8 mouse cellular contexts compared by ENCODE assay signal in genomic region chr1:54438340-54439079, GRCm38 (mm10). TPM values are rescaled to one million over a fixed set of nuclear protein-coding genes. Genes with fewer than 3 reads are reported as not detected.
DNase-seq lines count a peak whose midpoint lies in the region; ATAC-seq and TF ChIP-seq lines count a peak whose summit lies in the region.

TSS of gene Gtf3c3 (minus strand) at chr1:54438971.

- peak within 1 kb of the TSS; percentile 96 for H3K9ac ChIP-seq in MEL (ENCODE audit: control insufficient read depth, low read depth, low read length, poor library complexity, severe bottlenecking)
- H3K9ac ChIP-seq in lung, postnatal 0 days (replicated peaks; ENCODE audit: low read depth): peak within 1 kb of the TSS; percentile 93

- TF ChIP-seq CTCF in MEL (IDR thresholded peaks at IDR 0.05 in 2 of 3, conservative IDR thresholded peaks at IDR 0.05 in 1 of 3; ENCODE audit: control insufficient read depth in 1 of 3, insufficient read depth in 1 of 3, low read depth in 2 of 3, low read length in 3 of 3, poor library complexity in 1 of 3, severe bottlenecking in 1 of 3): peak in 1 of 3 experiments; percentile 11; a peak in 1 of 6 replicates
- no peak for TF ChIP-seq CTCF in cerebellum, adult 2 months (IDR thresholded peaks at IDR 0.05; ENCODE audit: borderline replicate concordance, insufficient read depth, low read depth, low read length)
- no peak for TF ChIP-seq CTCF in lung, postnatal 0 days (IDR thresholded peaks at IDR 0.05)

- H3K4me3 ChIP-seq in MEL (ENCODE audit: control insufficient read depth in 1 of 2, insufficient read depth in 1 of 2, low read depth in 2 of 2, low read length in 2 of 2): peak within 1 kb of the TSS; percentile 64 to 97
- H3K4me3 ChIP-seq in cerebellum, adult 2 months (replicated peaks; ENCODE audit: insufficient read depth, low read depth, low read length): peak within 1 kb of the TSS; percentile 93
- H3K4me3 ChIP-seq in hindbrain, embryonic 10.5 days: peak within 1 kb of the TSS; percentile 74
- peak within 1 kb of the TSS; percentile 74 for H3K4me3 ChIP-seq in lung, postnatal 0 days (ENCODE audit: low read depth, low read length)

- DNase-seq in MEL (ENCODE audit: low read depth, low spot score): peak; percentile 89
- peak; percentile 81 to 85 for DNase-seq in cerebellum, adult 2 months
- peak; percentile 80 for DNase-seq in forelimb bud, embryonic 11.5 days (ENCODE audit: low read depth, low spot score)
- DNase-seq in hindbrain, embryonic 10.5 days (ENCODE audit: low spot score): peak; percentile 82
- DNase-seq in layer of hippocampus, adult 9-11 months: peak; percentile 72
- DNase-seq in lung, postnatal 0 days (ENCODE audit: low spot score): peak; percentile 76
- DNase-seq in ovary, postnatal 14 days (ENCODE audit: low spot score): peak; percentile 83
- peak; percentile 85 for DNase-seq in thymus, postnatal 14 days

- H3K9me3 ChIP-seq in MEL (replicated peaks; ENCODE audit: insufficient read depth, low read length): no peaks in the 10 kb centered on the region
- H3K9me3 ChIP-seq in hindbrain, embryonic 10.5 days: no peaks in the 10 kb centered on the region
- no peaks in the 10 kb centered on the region for H3K9me3 ChIP-seq in lung, postnatal 0 days (ENCODE audit: low read length)

- peak within 1 kb of the TSS; percentile 83 for H3K4me2 ChIP-seq in lung, postnatal 0 days (replicated peaks; ENCODE audit: low read depth, low read length)

- peaks cover 0 to 3% of the 10 kb centered on the region in 2 experiments; a peak in 3 of 4 replicates for H3K36me3 ChIP-seq in MEL (ENCODE audit: control insufficient read depth in 1 of 2, insufficient read depth in 2 of 2, low read length in 2 of 2)
- H3K36me3 ChIP-seq in hindbrain, embryonic 10.5 days: peaks cover 19% of the 10 kb centered on the region
- H3K36me3 ChIP-seq in lung, postnatal 0 days (ENCODE audit: insufficient read depth, low read length): no peaks in the 10 kb centered on the region

- TF ChIP-seq EP300 in MEL (IDR thresholded peaks at IDR 0.05; ENCODE audit: low read depth in 1 of 2, low read length in 2 of 2): no peak
- TF ChIP-seq EP300 in lung, postnatal 0 days (IDR thresholded peaks at IDR 0.05): no peak

- H3K4me1 ChIP-seq in MEL (ENCODE audit: control insufficient read depth in 1 of 2, insufficient read depth in 2 of 2, low read length in 2 of 2): no peaks in the 10 kb centered on the region; a peak in 2 of 4 replicates
- H3K4me1 ChIP-seq in cerebellum, adult 2 months (ENCODE audit: control insufficient read depth, insufficient read depth, low read length): peaks cover 4% of the 10 kb centered on the region
- peaks cover 8% of the 10 kb centered on the region; the same call in 1 of the 2 replicates for H3K4me1 ChIP-seq in hindbrain, embryonic 10.5 days (replicated peaks)
- H3K4me1 ChIP-seq in lung, postnatal 0 days (ENCODE audit: insufficient read depth, low read depth, low read length): no peaks in the 10 kb centered on the region

- 2% methylated on average over 39 of the region's 39 CpGs for WGBS in cerebellum, adult 2 months
- WGBS in hindbrain, embryonic 10.5 days: 4% methylated on average over 39 of the region's 39 CpGs
- 4% methylated on average over 36 of the region's 39 CpGs for WGBS in lung, postnatal 0 days

- peaks cover 8% of the 10 kb centered on the region for H3K79me2 ChIP-seq in MEL (ENCODE audit: control insufficient read depth, insufficient read depth, low read length, poor library complexity)

- H3K27me3 ChIP-seq in MEL (ENCODE audit: control insufficient read depth in 1 of 2, insufficient read depth in 2 of 2, low read length in 2 of 2): no peaks in the 10 kb centered on the region; a peak in 1 of 4 replicates
- no peaks in the 10 kb centered on the region for H3K27me3 ChIP-seq in cerebellum, adult 2 months (ENCODE audit: control insufficient read depth, insufficient read depth, low read length)
- no peaks in the 10 kb centered on the region for H3K27me3 ChIP-seq in hindbrain, embryonic 10.5 days (ENCODE audit: insufficient read depth, poor library complexity, severe bottlenecking)
- no peaks in the 10 kb centered on the region for H3K27me3 ChIP-seq in lung, postnatal 0 days (replicated peaks; ENCODE audit: insufficient read depth, low read length)

- peak; percentile 99 for ATAC-seq in lung, postnatal 0 days

- TF ChIP-seq RAD21 in MEL (IDR thresholded peaks at IDR 0.05; ENCODE audit: low read depth, low read length): no peak

- peak within 1 kb of the TSS; percentile 33; the same call in 1 of the 2 replicates for H3K27ac ChIP-seq in MEL (ENCODE audit: control insufficient read depth, low read depth, low read length)
- no peak within 1 kb of the TSS; the same call in 1 of the 2 replicates for H3K27ac ChIP-seq in cerebellum, adult 2 months (ENCODE audit: insufficient read depth, low read length)
- peak within 1 kb of the TSS; percentile 91 for H3K27ac ChIP-seq in hindbrain, embryonic 10.5 days
- H3K27ac ChIP-seq in lung, postnatal 0 days (ENCODE audit: low read length): peak within 1 kb of the TSS; percentile 27; the same call in 1 of the 2 replicates

- TF ChIP-seq POLR2A in MEL (IDR thresholded peaks at IDR 0.05; ENCODE audit: control insufficient read depth in 1 of 2, insufficient read depth in 1 of 2, low read depth in 1 of 2, low read length in 2 of 2, poor library complexity in 1 of 2): peak; percentile 72 to 86
- TF ChIP-seq POLR2A in cerebellum, adult 2 months (IDR thresholded peaks at IDR 0.05; ENCODE audit: borderline replicate concordance, insufficient read depth, low read length): peak; percentile 73

TF ChIP-seq in MEL, 35 proteins besides CTCF, POLR2A, EP300 and RAD21:
- TF ChIP-seq UBTF (IDR thresholded peaks at IDR 0.05; ENCODE audit: borderline replicate concordance, insufficient read depth, low read depth, low read length): peak; percentile 68; the same call in 1 of the 2 replicates
- peak; percentile 87 for TF ChIP-seq HCFC1 (IDR thresholded peaks at IDR 0.05; ENCODE audit: low read depth, low read length)
- peak; percentile 62 for TF ChIP-seq SIN3A (IDR thresholded peaks at IDR 0.05; ENCODE audit: low read length)
- no peak for TF ChIP-seq CHD1 (IDR thresholded peaks at IDR 0.05; ENCODE audit: low read depth, low read length)
- TF ChIP-seq NELFE (IDR thresholded peaks at IDR 0.05; ENCODE audit: low read depth, low read length): peak; percentile 83
- no peak for TF ChIP-seq GATA1 (IDR thresholded peaks at IDR 0.05; ENCODE audit: low read depth, low read length)
- TF ChIP-seq USF2 (IDR thresholded peaks at IDR 0.05; ENCODE audit: borderline replicate concordance in 1 of 2, insufficient read depth in 1 of 2, low read depth in 1 of 2, low read length in 2 of 2): no peak
- 0 out of 2 replicates have a peak, but pooled peaks have one; percentile 35 for TF ChIP-seq ZMIZ1 (IDR thresholded peaks at IDR 0.05; ENCODE audit: low read depth, low read length)
- TF ChIP-seq TBP (IDR thresholded peaks at IDR 0.05; ENCODE audit: low read depth, low read length): peak; percentile 86
- TF ChIP-seq MXI1 (IDR thresholded peaks at IDR 0.05; ENCODE audit: low read depth, low read length): peak; percentile 72
- no peak for TF ChIP-seq NRF1 (IDR thresholded peaks at IDR 0.05; ENCODE audit: insufficient read depth, low read depth, low read length, poor library complexity, severe bottlenecking)
- 0 out of 2 replicates have a peak, but pooled peaks have one; percentile 67 for TF ChIP-seq POLR2AphosphoS2 (IDR thresholded peaks at IDR 0.05; ENCODE audit: low read length)
- TF ChIP-seq TCF12 (IDR thresholded peaks at IDR 0.05; ENCODE audit: low read depth, low read length): peak; percentile 70

RNA-seq across cellular contexts. Expression of gene Gtf3c3, which starts in this region (rescaled TPM):
- total RNA-seq in MEL (2012; rRNA removed): 12.1 and 13.7 TPM in 2 replicates
- polyA plus RNA-seq in MEL (2012; ENCODE audit: insufficient read depth in 1 of 2, insufficient read length in 2 of 2, low read depth in 1 of 2, low replicate concordance in 2 of 2, missing spikeins in 1 of 2): 10 to 100 TPM in 1 of 2 experiments, not detected in 1; 13.8 TPM
- polyA plus RNA-seq in cerebellum, adult 2 months (2012; rRNA removed): 16.8 and 17.4 TPM in 2 replicates
- polyA plus RNA-seq in hindbrain, embryonic 10.5 days (2016; fragmentation: Nextera tagmentation; extraction: Ambion mirVana): 28.1 and 29.3 TPM in 2 replicates
- 10.2 and 10.9 TPM in 2 replicates for polyA plus RNA-seq in lung, postnatal 0 days (2015; fragmentation: Nextera tagmentation; extraction: Ambion mirVana)
